Mouse (Mus musculus): ENCODE measurements around the gene Gm10334. TPM values are rescaled to one million over a fixed set of nuclear protein-coding genes. Genes with fewer than 3 reads are reported as not detected.
"Not testable (repeated sequence)": the region's sequence is repeated elsewhere in the genome, so short reads cannot be mapped to it uniquely, and the experiment has no call there.

Gene Gm10334
- total RNA-seq (2015; ENCODE audit: low replicate concordance) (not detected in 2 replicates), total RNA-seq (2017; ENCODE audit: low replicate concordance) (not detected in 2 replicates)

DNA sequence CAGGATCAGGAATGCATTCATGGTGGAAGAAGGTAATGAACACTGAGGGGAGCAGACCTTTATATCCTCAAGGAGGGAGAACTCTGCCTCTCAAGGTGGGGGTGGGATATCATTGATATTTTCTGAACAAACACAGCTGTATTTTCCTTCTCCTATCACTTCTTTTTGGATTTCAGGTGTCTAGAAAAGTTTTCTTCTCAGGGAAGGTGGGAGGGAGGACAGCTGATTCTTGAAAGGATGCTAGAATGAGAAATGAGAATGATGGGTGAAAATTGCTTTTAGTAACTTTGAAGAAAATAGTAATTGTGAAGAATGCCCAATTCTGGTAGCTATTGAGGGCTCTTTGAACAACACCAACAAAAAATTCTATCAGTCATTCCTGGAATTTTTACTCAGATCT is at the start of gene Gm10334:
Gene Gm10334, minus strand, starts transcription at position 101 of the 400 bp plus-strand sequence.
- not testable (repeated sequence) for ATAC-seq (replicated peaks; ENCODE audit: low FRiP score, poor library complexity, severe bottlenecking)

DNA sequence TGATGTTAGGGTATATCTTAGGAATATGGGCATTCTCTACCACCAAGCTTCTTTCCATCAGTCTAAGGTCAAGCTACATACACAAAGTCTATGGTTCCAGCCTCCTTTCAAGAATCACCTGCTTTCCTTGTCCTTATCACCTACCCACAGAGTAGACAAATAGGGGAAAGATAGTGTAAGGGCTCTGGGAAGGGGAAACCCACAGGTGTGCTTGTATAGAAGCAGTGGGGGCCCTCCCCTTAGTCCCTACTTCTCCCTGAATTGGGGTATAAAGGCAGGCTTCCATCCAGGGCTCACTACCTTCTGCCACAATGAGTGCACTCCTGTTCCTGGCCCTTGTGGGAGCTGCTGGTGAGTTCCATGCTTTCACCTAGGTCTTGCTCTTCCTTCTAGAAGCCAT is 12.7 kb upstream of the Gm10334 start, which contains the start of gene Prss1:
Gene Prss1, plus strand, starts transcription at position 301 of the 400 bp plus-strand sequence.
- not testable (repeated sequence) for ATAC-seq (replicated peaks; ENCODE audit: low FRiP score, poor library complexity, severe bottlenecking)

DNA sequence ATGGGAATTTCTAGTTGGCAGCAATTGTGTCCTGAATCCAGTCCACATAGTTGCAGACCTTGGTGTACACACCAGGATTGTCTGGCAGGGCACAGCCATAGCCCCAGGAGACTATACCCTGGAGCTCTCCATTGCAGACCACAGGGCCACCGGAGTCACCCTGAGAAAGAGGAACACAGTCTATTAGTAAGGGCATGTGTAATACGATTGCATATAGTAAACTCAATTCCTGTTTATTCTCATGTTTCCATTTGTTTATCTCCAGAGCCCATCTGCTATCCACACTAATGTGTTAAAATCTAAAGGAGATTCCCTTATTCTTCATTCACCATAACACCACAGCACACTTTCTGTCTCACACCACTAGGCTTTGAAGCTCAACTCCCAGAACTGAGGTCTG is 3.7 kb downstream of the Gm10334 start:
- ATAC-seq (replicated peaks; ENCODE audit: low FRiP score, poor library complexity, severe bottlenecking) = not testable (repeated sequence)

Other genes starting within 250 kb of the Gm10334 start
- not detected in 2 replicates for gene Try4, start 143.9 kb downstream of the Gm10334 start, total RNA-seq (2015; ENCODE audit: low replicate concordance)
- gene Try4, start 143.9 kb downstream of the Gm10334 start, total RNA-seq (2017; ENCODE audit: low replicate concordance) = not detected in 2 replicates
- not detected in 2 replicates for gene Try5, start 129.3 kb downstream of the Gm10334 start, total RNA-seq (2015; ENCODE audit: low replicate concordance)
- not detected in 2 replicates for gene Try5, start 129.3 kb downstream of the Gm10334 start, total RNA-seq (2017; ENCODE audit: low replicate concordance)
- not detected in 2 replicates for gene Try10, start 92.0 kb downstream of the Gm10334 start, total RNA-seq (2015; ENCODE audit: low replicate concordance)
- gene Try10, start 92.0 kb downstream of the Gm10334 start, total RNA-seq (2017; ENCODE audit: low replicate concordance) = not detected in 2 replicates
- gene Prss3, start 68.5 kb downstream of the Gm10334 start, total RNA-seq (2015; ENCODE audit: low replicate concordance) = not detected in 2 replicates
- gene Prss3, start 68.5 kb downstream of the Gm10334 start, total RNA-seq (2017; ENCODE audit: low replicate concordance) = not detected in 2 replicates
- not detected in 2 replicates for gene Gm5771, start 53.8 kb downstream of the Gm10334 start, total RNA-seq (2015; ENCODE audit: low replicate concordance)
- gene Gm5771, start 53.8 kb downstream of the Gm10334 start, total RNA-seq (2017; ENCODE audit: low replicate concordance) = not detected in 2 replicates
- not detected in 2 replicates for gene Prss1, start 12.8 kb upstream of the Gm10334 start, total RNA-seq (2015; ENCODE audit: low replicate concordance)
- gene Prss1, start 12.8 kb upstream of the Gm10334 start, total RNA-seq (2017; ENCODE audit: low replicate concordance) = not detected in 2 replicates
- not detected in 2 replicates for gene Prss2, start 75.6 kb upstream of the Gm10334 start, total RNA-seq (2015; ENCODE audit: low replicate concordance)
- not detected in 2 replicates for gene Prss2, start 75.6 kb upstream of the Gm10334 start, total RNA-seq (2017; ENCODE audit: low replicate concordance)
- not detected in 2 replicates for gene Ephb6, start 159.3 kb upstream of the Gm10334 start, total RNA-seq (2015; ENCODE audit: low replicate concordance)
- gene Ephb6, start 159.3 kb upstream of the Gm10334 start, total RNA-seq (2017; ENCODE audit: low replicate concordance) = not detected in 2 replicates
- not detected in 2 replicates for gene Trpv6, start 190.3 kb upstream of the Gm10334 start, total RNA-seq (2015; ENCODE audit: low replicate concordance)
- gene Trpv6, start 190.3 kb upstream of the Gm10334 start, total RNA-seq (2017; ENCODE audit: low replicate concordance) = not detected in 2 replicates
- gene Trpv5, start 234.6 kb upstream of the Gm10334 start, total RNA-seq (2015; ENCODE audit: low replicate concordance) = 1.1 and 4.2 TPM in 2 replicates
- 1.9 and 2.6 TPM in 2 replicates for gene Trpv5, start 234.6 kb upstream of the Gm10334 start, total RNA-seq (2017; ENCODE audit: low replicate concordance)
- not detected in 2 replicates for gene Llcfc1, start 238.3 kb upstream of the Gm10334 start, total RNA-seq (2015; ENCODE audit: low replicate concordance)
- not detected in 2 replicates for gene Llcfc1, start 238.3 kb upstream of the Gm10334 start, total RNA-seq (2017; ENCODE audit: low replicate concordance)

Data from erythroid progenitor cell, adult 5-6 weeks (primary cell).